Mouse (Mus musculus) CD8-positive naive resting alpha-beta T cell, adult 2 months (primary cell): ENCODE data around the gene Duox2.

ENCODE experiments used
- DNase-seq, 2 experiments: peaks; one replicate each; pipeline ENCODE4 v3.0.0; 2022; ENCODE audit warnings: low read depth in 2 of 2, low spot score in 2 of 2

The Duox2 gene

DNA sequence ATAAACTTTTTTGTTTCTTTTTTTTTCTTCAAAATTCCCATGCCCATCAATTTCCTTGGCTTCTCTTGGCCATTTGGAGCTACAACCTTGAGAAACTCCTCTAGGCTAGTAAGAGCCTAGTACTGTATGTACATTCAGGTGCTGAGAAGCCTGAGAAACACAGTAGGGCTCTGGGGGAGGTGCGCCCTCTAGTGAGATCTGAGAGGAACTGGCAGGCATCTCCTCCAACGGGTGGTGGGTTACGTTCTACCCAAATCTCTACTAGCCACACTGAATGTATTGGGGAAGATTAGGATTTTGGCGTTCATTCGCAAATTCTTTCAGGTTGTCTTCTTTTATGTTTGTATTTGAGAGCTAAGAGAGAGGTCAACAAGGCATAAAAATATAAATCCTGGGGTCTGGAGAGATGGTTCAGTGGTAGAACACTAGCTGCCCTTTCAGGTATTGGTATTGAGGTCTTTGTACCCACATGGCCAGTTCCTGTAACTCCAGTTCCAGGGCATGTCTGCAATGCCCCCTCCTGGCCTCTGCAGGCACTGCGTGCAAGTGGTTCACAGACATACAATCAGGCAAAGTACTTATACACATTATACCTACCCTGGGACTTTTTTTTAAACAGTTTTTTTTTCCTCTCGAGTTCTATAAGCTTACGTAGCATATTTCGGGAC lies 4.5 kb upstream of the Duox2 start:
- peak; percentile 63 to 75 for DNase-seq

- DNase-seq: no peak
Observed at GRCm38 (mm10) chr2:122301921-122302573, 3.8 kb upstream of the Duox2 start.

DNA sequence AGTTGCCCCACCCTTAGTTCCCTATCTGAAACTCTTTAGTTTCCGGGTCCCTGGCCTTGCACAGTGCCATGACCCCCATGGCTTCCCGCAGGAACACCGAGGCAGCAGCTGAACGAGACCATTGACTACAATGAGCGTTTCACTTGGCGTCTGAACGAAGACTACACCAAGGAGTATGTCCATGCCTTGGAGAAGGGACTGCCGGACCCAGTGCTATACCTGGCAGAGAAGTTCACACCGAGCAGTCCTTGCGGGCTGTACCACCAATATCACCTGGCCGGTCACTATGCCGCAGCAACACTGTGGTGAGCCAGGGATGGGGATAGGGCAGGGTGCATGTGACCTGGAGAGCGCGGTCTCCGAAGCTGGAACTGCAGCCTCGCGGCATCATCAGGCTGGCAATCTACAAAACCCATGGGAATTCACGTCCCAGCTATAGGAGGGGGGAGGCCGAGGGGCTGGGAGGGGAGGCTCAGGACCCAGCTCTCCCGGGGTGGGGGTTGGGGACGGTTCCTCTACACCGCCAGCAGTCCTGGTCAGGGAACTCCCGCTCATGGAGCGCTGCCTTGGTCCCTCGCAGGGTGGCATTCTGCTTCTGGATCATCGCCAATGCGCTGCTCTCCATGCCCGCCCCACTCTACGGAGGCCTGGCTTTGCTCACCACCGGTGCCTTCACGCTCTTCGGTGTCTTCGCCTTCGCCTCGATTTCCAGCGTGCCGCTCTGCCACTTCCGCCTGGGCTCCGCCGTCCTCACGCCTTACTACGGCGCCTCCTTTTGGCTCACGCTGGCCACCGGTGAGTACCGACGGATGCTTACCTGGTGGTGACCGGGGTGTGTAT lies 3.1 kb upstream of the Duox2 start:
- DNase-seq: peak in 1 of 2 experiments; percentile 35

DNA sequence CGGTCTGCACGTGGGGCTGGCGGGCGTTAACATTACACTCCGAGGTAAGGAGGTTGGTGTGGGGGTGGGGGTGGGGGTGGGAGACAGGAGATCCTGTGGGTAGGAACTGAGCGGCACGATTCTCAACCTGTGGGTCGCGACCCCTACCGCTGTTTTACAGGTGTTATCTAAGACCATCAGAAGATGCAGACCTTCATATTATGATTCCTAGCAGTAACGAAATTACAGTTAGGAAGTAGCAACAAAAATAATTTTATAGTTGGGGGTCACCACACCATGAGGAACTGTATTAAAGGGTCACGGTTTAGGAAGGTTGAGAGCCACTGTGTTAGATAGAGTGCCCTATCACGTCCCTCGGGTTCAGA lies 2.4 kb upstream of the Duox2 start:
- no peak for DNase-seq

DNA sequence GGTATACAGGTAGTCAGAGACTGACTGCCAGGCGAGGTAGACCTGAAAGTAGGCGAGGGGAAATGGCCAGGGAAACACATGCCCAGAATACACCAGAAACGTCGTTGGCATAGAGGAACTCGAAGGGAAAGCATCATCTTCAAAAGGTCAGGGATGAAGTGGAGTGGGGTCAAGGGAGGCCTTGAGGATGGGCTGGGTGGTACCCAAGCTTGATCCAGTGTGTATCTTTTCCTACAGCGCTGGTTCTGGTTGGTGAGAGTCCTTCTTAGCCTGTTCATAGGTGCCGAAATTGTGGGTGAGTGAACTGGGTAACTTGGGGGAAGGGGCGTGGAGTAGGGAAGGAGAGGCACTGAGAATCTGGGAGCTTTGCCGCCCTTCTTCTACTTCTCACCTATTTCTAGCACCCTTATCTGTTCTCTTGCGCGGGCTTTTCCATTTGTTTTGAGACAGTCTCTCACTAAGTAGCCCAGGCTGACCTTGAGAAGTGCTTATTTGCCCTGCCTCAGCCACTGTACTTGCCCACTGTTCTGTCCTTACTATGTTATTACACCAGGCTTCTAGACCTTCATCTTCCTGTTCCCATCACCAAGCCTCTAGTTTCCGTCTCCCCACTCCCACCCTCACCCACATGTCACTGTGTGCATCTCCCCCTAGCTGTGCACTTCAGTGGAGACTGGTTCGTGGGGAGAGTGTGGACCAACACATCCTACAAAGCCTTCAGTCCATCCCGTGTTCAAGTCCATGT lies 1.8 kb upstream of the Duox2 start:
- no peak for DNase-seq

GRCm38 (mm10) chr2:122298596-122299490 lies 594 bp upstream of the Duox2 start, which contains the start of gene Duoxa2:
Gene Duoxa2 (plus strand): TSS chr2:122298900.
- DNase-seq: peak in 1 of 2 experiments; percentile 36

GRCm38 (mm10) chr2:122297271-122298095 lies 766 bp downstream of the Duox2 start:
- DNase-seq: no peak

GRCm38 (mm10) chr2:122294916-122295315 lies 3.3 kb downstream of the Duox2 start:
- no peak for DNase-seq

DNA sequence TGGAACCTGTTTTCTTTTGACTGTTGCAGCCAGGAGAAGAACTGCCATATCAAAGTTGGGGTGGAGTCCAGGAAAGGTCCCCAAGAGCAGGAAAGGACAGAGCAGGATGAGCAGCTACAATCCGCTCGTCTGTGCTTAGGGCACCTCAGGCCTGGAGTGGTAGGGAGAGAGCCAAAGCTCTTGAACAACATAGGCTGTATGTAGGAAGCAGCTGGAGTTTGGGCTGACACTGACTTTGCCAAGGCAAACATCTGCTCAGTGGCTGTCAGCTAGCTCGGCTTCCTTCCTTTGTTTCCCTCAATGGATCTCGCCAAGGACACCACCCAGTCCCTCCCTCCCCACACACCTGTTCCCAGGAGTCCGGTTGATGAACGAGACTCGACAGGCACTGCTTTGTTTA lies 12.1 kb downstream of the Duox2 start:
- DNase-seq: no peak

DNA sequence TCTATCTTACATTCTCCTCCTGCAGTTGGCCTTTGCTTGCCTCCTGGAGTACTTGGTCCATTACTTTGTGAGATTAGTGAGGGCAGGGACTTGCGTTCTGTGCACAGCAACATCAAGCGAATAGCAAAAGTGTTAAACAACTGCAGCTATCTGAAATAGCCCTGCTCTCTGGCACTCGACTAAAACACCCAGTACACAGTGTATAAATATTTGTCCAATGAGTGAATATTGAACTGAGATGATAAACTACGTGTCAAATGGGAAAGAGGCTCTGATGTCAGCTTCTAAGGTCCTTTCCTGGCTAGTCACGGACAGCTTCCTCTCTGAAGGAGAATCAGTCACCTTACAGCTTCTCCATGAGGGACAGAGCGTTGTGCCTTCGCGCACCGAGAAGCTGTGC lies 14.2 kb downstream of the Duox2 start:
- no peak for DNase-seq

DNA sequence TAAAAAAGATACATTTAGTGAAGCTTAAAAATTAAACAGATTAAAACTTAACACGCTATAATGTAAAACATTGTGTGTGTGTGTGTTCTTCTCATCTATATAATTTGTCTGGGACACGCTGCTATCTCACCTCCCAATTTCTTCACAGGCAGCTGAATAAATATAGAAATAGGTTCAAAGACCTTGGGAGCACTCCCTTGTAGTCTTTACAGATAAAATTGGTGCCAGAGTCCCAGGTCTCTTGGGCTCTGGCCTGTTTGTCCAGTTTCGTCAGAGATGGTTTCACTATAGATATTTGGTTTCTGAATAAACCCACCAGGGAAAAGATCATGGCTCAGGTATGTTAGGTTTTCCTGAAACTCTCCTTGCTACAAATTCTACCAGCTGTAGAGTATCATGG lies 19.5 kb downstream of the Duox2 start:
- DNase-seq: no peak

DNA sequence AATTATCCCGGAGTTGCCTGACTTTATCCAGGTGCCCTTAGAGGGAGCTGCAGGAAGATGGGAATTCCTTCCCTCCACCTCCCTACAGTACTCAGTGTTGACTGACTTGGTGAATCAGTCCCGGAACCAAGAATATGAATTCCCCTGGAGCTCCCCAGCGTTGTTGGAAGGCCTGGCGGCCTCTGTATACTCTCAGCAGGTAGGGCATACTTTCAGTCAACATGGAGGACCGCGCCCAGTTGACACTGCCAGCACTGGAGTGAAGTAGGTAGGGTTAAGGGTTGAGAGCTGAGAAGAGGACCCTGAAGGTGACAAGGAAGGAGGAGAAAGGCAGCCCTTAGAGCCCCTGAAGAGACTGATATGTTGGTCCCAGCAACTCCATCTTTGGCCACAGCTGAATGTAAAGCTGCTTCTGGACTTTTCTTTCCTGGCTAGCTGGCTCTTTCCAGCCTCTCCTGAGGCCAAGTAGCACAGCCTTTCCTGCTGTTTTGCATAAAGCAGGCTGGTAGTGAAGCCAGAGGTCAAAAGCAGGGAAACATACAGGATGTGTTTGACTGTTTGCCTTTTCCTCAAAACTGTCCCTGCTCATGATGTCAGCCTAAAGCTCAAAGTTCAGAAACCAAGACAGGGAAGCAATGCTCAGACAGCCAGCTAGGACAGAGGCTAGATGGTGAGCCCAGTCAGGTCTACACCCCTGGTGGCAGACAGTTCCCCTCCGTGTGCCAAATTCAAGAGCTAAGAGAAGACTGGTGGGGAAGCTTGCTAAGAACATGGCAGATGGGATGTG lies 31.6 kb downstream of the Duox2 start:
- no peak for DNase-seq

DNA sequence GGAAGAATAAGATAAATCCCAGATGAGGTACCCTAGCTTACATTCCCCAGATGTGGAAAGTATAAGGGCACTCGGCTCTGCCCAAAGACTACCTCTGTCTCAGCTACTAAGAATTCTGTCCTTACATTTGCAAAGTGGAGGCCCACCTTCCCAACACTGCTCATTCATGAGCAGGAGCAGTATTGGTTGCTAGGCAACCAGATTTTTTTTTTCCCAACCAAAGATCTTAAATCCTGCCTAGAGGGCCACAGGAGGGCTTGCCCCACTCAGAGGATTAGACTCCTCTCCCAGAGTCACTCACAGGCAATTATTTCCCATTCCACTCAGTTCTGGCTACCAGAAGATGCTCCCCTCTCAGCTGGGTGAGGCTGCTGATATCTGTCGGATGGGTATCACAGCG lies 33.6 kb downstream of the Duox2 start:
- DNase-seq: no peak

DNA sequence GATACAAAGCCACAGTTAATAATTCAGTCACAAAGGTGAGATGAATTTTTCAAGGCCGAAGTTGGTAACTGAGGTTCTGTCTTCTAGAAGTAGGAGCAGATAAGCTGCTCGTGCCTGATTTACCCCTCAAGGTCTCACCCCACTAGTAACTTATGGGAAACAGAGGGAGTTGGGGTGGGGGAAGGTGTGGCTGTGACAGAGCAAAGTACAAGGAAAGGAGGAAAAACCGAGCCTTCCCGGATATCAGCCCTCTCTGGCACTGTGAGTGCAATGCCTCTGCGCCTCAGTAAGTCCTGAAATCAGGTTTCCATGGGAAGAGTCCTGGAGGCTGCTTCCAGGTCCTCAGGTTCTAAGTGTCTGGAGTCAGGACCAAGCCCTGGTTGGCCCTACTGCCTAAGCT lies 37.5 kb downstream of the Duox2 start:
- DNase-seq: no peak

GRCm38 (mm10) chr2:122255997-122256396 lies 42.3 kb downstream of the Duox2 start:
- DNase-seq: no peak

GRCm38 (mm10) chr2:122247786-122248185 lies 50.5 kb downstream of the Duox2 start:
- no peak for DNase-seq

- peak; percentile 54 to 71 for DNase-seq
Observed at GRCm38 (mm10) chr2:122243671-122244131, 54.5 kb downstream of the Duox2 start.

- no peak for DNase-seq
Observed at GRCm38 (mm10) chr2:122241935-122242334, 56.3 kb downstream of the Duox2 start.

- DNase-seq: no peak
Observed at GRCm38 (mm10) chr2:122241226-122241625, 57.0 kb downstream of the Duox2 start.
